Mouse (Mus musculus): ENCODE measurements around the gene Snrnp200. TPM values are rescaled to one million over a fixed set of nuclear protein-coding genes. Genes with fewer than 3 reads are reported as not detected.

The Snrnp200 gene
- 42.7 TPM for polyA plus RNA-seq (2014; fragmentation: Illumina TruSeq; extraction: RNeasy Lipid Tissue Mini Kit (QIAGEN cat#74804); ENCODE audit: low read depth, low replicate concordance)

DNA sequence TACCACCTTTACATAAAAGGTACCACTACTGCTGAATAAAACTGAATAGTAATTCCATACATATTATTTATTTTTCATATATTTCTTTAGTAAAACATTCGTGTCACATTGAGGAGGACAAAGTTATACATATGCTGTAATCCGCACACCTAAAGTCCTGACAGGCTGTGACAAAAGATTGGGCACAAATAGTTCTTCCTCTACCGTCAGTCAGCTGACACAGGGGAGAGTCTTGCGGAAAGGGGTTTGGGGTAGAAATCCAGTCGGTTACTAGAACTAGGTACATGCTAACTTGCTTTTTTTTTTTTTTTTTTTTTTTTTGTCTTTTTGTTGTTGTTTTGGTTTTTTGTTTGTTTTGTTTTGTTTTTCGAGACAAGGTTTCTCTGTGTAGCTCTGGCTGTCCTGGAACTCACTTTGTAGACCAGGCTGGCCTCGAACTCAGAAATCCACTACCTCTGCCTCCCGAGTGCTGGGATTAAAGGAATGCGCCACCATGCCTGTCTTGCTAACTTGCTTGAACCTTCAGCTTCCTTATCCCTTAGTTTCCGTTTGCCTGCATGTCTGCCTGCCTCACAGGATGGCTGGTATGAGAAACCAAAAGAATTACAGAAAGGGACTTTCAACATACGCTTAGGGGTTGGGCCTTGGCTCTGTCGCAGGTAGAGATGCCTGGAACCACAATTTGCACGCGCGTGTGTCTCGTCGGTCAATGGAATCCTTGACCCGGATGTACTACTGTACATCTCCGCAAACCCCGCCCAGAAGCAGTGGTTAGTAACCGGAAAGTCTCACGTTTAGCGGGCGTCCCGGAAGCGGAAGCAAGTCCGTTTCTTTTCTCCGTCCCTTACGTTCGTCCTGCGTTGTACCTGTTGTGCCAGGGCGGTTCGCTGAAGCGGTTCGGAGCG lies at the start of gene Snrnp200, which contains the start of gene 1810024B03Rik:
Gene Snrnp200, plus strand, starts transcription at position 840 of the 905 bp plus-strand sequence.
Gene 1810024B03Rik, minus strand, starts transcription at position 734 of the 905 bp plus-strand sequence.

DNA sequence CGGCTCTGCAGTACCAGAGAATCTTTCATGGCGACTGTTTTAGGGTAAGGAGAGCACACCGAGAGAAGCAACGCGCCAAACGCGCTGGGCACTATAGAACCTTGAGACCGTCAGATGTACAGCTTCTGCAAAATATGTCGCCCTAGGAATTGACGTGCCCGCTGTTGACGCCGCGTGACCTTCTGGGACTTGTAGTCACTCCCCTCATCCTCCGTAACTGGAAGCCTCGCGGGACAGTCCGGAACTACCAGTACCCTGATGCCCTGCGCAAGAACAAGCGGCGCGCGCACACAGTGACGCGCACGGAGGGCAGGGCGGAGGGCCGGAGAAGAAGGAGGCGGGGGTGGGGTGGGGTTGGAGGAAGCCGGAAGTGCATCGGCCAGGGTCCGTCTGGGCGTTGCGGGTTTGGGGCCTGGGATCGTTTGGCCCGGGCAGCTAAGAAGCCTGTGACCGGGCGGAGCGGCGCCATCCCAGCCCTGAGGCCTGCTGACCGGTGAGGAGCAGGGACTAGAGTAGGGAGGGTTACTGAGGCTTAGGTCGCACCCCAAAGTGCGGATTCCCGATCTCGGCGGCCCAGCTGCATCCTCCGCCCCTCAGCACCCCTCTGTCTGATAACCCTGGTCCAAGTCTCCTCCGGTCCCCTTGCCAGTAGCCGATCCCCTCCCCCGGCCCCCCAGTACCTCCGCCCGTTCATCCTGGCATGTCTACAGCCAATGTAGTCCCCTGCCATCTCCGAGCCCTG lies 39.6 kb downstream of the Snrnp200 start, which contains the start of the genes Ciao1 and Tmem127:
Gene Ciao1, minus strand, starts transcription at position 225 of the 742 bp plus-strand sequence.
Gene Tmem127, plus strand, starts transcription at position 317 of the 742 bp plus-strand sequence.

DNA sequence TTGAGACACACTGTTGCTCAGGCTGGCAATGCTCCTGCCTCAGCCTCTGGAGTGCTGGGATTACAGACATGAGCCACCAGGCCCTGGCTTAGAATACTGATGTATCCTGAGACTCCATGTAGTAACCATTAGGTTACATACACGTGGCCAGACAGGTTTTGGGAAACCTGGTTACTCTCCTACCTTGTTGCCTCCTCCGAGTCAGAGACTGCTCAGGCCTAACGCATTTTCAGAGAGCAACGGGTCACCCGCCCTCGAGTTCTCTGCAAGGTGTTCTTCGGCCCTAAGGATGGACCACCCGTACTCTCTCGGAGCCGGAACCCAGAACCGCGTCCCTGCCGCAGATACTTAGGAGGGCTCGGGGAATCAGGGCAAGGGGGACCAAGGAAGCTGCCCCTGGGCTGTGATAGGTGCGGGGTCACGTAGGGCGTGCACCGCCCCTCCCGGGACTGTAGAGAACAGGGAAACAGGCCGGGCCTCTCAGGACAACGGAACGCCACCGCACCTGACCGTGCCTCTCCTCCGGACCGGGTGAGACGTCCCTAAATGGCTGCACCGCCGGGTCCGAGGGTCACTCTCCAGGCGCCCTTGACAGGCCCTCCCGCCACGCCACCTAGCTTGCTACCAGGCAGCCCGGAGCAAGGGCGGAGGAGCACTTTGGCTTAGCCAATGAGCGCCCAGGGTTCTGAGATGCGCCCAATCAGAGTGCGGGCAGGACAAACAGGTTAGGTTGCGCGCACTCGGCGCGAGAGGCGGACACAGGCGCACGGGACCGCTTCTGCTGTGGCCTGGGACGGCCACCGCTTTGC lies 61.5 kb downstream of the Snrnp200 start, which contains the start of gene Stard7:
Gene Stard7, plus strand, starts transcription at position 728 of the 809 bp plus-strand sequence.

Other genes starting within 250 kb of the Snrnp200 start
- 16.2 TPM for gene Ap4e1, start 199.7 kb upstream of the Snrnp200 start, polyA plus RNA-seq (2014; fragmentation: Illumina TruSeq; extraction: RNeasy Lipid Tissue Mini Kit (QIAGEN cat#74804); ENCODE audit: low read depth, low replicate concordance)
- 9.0 TPM for gene Blvra, start 137.7 kb upstream of the Snrnp200 start, polyA plus RNA-seq (2014; fragmentation: Illumina TruSeq; extraction: RNeasy Lipid Tissue Mini Kit (QIAGEN cat#74804); ENCODE audit: low read depth, low replicate concordance)
- gene Ncaph, start 74.4 kb upstream of the Snrnp200 start, polyA plus RNA-seq (2014; fragmentation: Illumina TruSeq; extraction: RNeasy Lipid Tissue Mini Kit (QIAGEN cat#74804); ENCODE audit: low read depth, low replicate concordance) = 29.8 TPM
- gene Itpripl1, start 64.9 kb upstream of the Snrnp200 start, polyA plus RNA-seq (2014; fragmentation: Illumina TruSeq; extraction: RNeasy Lipid Tissue Mini Kit (QIAGEN cat#74804); ENCODE audit: low read depth, low replicate concordance) = 1.6 TPM
- gene 1810024B03Rik, start 106 bp upstream of the Snrnp200 start, polyA plus RNA-seq (2014; fragmentation: Illumina TruSeq; extraction: RNeasy Lipid Tissue Mini Kit (QIAGEN cat#74804); ENCODE audit: low read depth, low replicate concordance) = 23.4 TPM
- gene Ciao1, start 39.4 kb downstream of the Snrnp200 start, polyA plus RNA-seq (2014; fragmentation: Illumina TruSeq; extraction: RNeasy Lipid Tissue Mini Kit (QIAGEN cat#74804); ENCODE audit: low read depth, low replicate concordance) = 7.2 TPM
- gene Tmem127, start 39.5 kb downstream of the Snrnp200 start, polyA plus RNA-seq (2014; fragmentation: Illumina TruSeq; extraction: RNeasy Lipid Tissue Mini Kit (QIAGEN cat#74804); ENCODE audit: low read depth, low replicate concordance) = 31.1 TPM
- 47.1 TPM for gene Stard7, start 61.8 kb downstream of the Snrnp200 start, polyA plus RNA-seq (2014; fragmentation: Illumina TruSeq; extraction: RNeasy Lipid Tissue Mini Kit (QIAGEN cat#74804); ENCODE audit: low read depth, low replicate concordance)
- 0.53 TPM for gene Dusp2, start 127.8 kb downstream of the Snrnp200 start, polyA plus RNA-seq (2014; fragmentation: Illumina TruSeq; extraction: RNeasy Lipid Tissue Mini Kit (QIAGEN cat#74804); ENCODE audit: low read depth, low replicate concordance)
- not detected for gene Astl, start 130.3 kb downstream of the Snrnp200 start, polyA plus RNA-seq (2014; fragmentation: Illumina TruSeq; extraction: RNeasy Lipid Tissue Mini Kit (QIAGEN cat#74804); ENCODE audit: low read depth, low replicate concordance)
- gene Adra2b, start 154.8 kb downstream of the Snrnp200 start, polyA plus RNA-seq (2014; fragmentation: Illumina TruSeq; extraction: RNeasy Lipid Tissue Mini Kit (QIAGEN cat#74804); ENCODE audit: low read depth, low replicate concordance) = 0.13 TPM
- gene Gpat2, start 216.8 kb downstream of the Snrnp200 start, polyA plus RNA-seq (2014; fragmentation: Illumina TruSeq; extraction: RNeasy Lipid Tissue Mini Kit (QIAGEN cat#74804); ENCODE audit: low read depth, low replicate concordance) = 3.8 TPM
- gene Fahd2a, start 236.2 kb downstream of the Snrnp200 start, polyA plus RNA-seq (2014; fragmentation: Illumina TruSeq; extraction: RNeasy Lipid Tissue Mini Kit (QIAGEN cat#74804); ENCODE audit: low read depth, low replicate concordance) = 13.6 TPM